Mouse (Mus musculus): ENCODE measurements around the gene Hoxd11. TPM values are rescaled to one million over a fixed set of nuclear protein-coding genes. Genes with fewer than 3 reads are reported as not detected.
A peak's percentile ranks its signal among the peaks of the same experiment; 100 is the strongest.

Gene Hoxd11
- polyA plus RNA-seq, 1 experiment: not detected

GRCm38 (mm10) chr2:74672481-74673362, 6.6 kb upstream of the Hoxd11 start:
- peaks cover 18% of the 10 kb centered on the region for H3K4me1 ChIP-seq (ENCODE audit: control insufficient read depth, insufficient read depth, low read length)

DNA sequence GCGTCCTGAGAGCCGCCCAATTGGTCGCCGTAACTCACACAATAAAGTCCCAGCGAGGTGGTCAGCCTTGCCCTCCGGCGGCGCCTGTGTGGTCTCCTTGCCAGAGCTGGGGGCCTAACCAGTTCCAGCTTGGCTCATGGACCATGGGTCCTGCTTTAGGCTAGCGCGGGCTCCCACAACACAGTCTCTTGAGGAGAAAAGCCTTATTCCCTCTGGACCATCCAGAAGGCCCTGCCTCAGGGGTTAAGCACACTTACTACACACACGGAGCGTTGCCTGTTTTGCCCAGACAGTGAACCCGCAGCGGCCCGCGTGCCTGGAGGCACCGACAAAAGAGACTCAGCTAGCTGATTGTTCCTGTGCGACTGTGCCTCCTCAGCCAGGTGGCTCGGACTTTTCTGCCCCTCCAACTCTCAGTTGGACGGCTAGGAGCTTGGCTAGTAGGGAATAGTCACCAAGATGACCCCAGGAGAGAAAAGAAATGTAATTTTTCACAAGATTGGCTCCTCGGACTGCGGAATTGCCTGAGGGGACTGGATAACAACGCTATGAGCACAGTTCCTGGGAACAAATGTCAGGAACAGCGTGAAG, 5.4 kb upstream of the Hoxd11 start:
- no peak overlapping the region for H3K27ac ChIP-seq (ENCODE audit: control insufficient read depth, insufficient read depth, low read depth, low read length)
- no peak overlapping the region for H3K4me3 ChIP-seq (ENCODE audit: control insufficient read depth, low read depth, low read length)
- peaks cover 8% of the 10 kb centered on the region for H3K27me3 ChIP-seq (ENCODE audit: control insufficient read depth, insufficient read depth, low read length)
- no peaks in the 10 kb centered on the region for H3K36me3 ChIP-seq (ENCODE audit: control insufficient read depth, insufficient read depth, low read length)
- TF ChIP-seq CTCF (IDR thresholded peaks at IDR 0.05; ENCODE audit: control insufficient read depth, insufficient read depth, insufficient replicate concordance, low read depth, low read length) (no peak), POLR2A (IDR thresholded peaks at IDR 0.05; ENCODE audit: control insufficient read depth, low read depth, low read length) (no peak)
- H3K4me1 ChIP-seq (ENCODE audit: control insufficient read depth, insufficient read depth, low read length): peaks cover 9% of the 10 kb centered on the region

More at GRCm38 (mm10) chr2:74672481-74673362, 6.6 kb upstream of the Hoxd11 start:
- Histone ChIP-seq H3K4me3 (ENCODE audit: control insufficient read depth, low read depth, low read length) (no peak overlapping the region), H3K36me3 (ENCODE audit: control insufficient read depth, insufficient read depth, low read length) (no peaks in the 10 kb centered on the region), H3K27ac (ENCODE audit: control insufficient read depth, insufficient read depth, low read depth, low read length) (no peak overlapping the region), H3K27me3 (ENCODE audit: control insufficient read depth, insufficient read depth, low read length) (peaks cover 13% of the 10 kb centered on the region)
- no peak for TF ChIP-seq POLR2A (IDR thresholded peaks at IDR 0.05; ENCODE audit: control insufficient read depth, low read depth, low read length)
- peak; percentile 55; the same call in 1 of the 2 replicates for TF ChIP-seq CTCF (IDR thresholded peaks at IDR 0.05; ENCODE audit: control insufficient read depth, insufficient read depth, insufficient replicate concordance, low read depth, low read length)

GRCm38 (mm10) chr2:74674881-74675665, 4.3 kb upstream of the Hoxd11 start, which contains the start of gene Hoxd12:
TSS of gene Hoxd12 (plus strand) at chr2:74675013.
- no peak within 1 kb of the TSS for H3K4me3 ChIP-seq (ENCODE audit: control insufficient read depth, low read depth, low read length)
- H3K27ac ChIP-seq (ENCODE audit: control insufficient read depth, insufficient read depth, low read depth, low read length): no peak within 1 kb of the TSS
- no peaks in the 10 kb centered on the region for H3K36me3 ChIP-seq (ENCODE audit: control insufficient read depth, insufficient read depth, low read length)
- TF ChIP-seq POLR2A (IDR thresholded peaks at IDR 0.05; ENCODE audit: control insufficient read depth, low read depth, low read length) (no peak), CTCF (IDR thresholded peaks at IDR 0.05; ENCODE audit: control insufficient read depth, insufficient read depth, insufficient replicate concordance, low read depth, low read length) (no peak)
- peaks cover 8% of the 10 kb centered on the region for H3K27me3 ChIP-seq (ENCODE audit: control insufficient read depth, insufficient read depth, low read length)
- H3K4me1 ChIP-seq (ENCODE audit: control insufficient read depth, insufficient read depth, low read length): peaks cover 14% of the 10 kb centered on the region

DNA sequence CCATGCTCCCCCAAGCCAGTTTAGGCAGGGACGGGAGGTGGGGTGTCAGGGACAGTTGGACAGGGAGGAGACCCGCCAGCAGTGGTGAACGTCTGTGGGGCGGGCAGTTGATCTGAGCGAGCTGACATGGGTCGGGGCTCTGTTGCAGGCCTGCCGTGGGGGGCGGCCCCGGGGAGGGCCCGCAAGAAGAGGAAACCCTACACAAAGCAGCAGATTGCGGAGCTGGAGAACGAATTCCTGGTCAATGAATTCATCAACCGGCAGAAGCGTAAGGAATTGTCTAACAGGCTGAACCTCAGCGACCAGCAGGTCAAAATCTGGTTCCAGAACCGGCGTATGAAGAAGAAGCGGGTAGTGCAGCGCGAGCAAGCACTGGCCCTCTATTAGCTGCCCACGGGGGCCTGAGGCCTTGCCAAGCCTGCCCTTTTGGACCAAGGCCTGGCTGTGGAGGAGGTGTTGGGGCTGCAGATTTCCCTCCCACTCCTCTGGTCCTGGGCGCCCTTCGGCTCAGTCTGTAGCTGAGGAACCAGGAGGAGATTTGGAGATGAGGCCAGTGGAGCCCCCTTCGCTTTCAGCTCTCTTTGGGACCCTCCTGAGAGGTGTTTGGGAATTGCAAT, 3.6 kb upstream of the Hoxd11 start:
- no peak overlapping the region for H3K4me3 ChIP-seq (ENCODE audit: control insufficient read depth, low read depth, low read length)
- peaks cover 14% of the 10 kb centered on the region for H3K4me1 ChIP-seq (ENCODE audit: control insufficient read depth, insufficient read depth, low read length)
- TF ChIP-seq CTCF (IDR thresholded peaks at IDR 0.05; ENCODE audit: control insufficient read depth, insufficient read depth, insufficient replicate concordance, low read depth, low read length) (no peak), POLR2A (IDR thresholded peaks at IDR 0.05; ENCODE audit: control insufficient read depth, low read depth, low read length) (no peak)
- H3K27ac ChIP-seq (ENCODE audit: control insufficient read depth, insufficient read depth, low read depth, low read length): no peak overlapping the region
- peaks cover 12% of the 10 kb centered on the region for H3K27me3 ChIP-seq (ENCODE audit: control insufficient read depth, insufficient read depth, low read length)
- H3K36me3 ChIP-seq (ENCODE audit: control insufficient read depth, insufficient read depth, low read length): no peaks in the 10 kb centered on the region

GRCm38 (mm10) chr2:74676376-74677052, 2.8 kb upstream of the Hoxd11 start:
- Histone ChIP-seq H3K4me1 (ENCODE audit: control insufficient read depth, insufficient read depth, low read length) (peaks cover 14% of the 10 kb centered on the region), H3K4me3 (ENCODE audit: control insufficient read depth, low read depth, low read length) (no peak overlapping the region), H3K36me3 (ENCODE audit: control insufficient read depth, insufficient read depth, low read length) (no peaks in the 10 kb centered on the region), H3K27ac (ENCODE audit: control insufficient read depth, insufficient read depth, low read depth, low read length) (no peak overlapping the region), H3K27me3 (ENCODE audit: control insufficient read depth, insufficient read depth, low read length) (peaks cover 12% of the 10 kb centered on the region)
- TF ChIP-seq CTCF (IDR thresholded peaks at IDR 0.05; ENCODE audit: control insufficient read depth, insufficient read depth, insufficient replicate concordance, low read depth, low read length) (no peak), POLR2A (IDR thresholded peaks at IDR 0.05; ENCODE audit: control insufficient read depth, low read depth, low read length) (no peak)

DNA sequence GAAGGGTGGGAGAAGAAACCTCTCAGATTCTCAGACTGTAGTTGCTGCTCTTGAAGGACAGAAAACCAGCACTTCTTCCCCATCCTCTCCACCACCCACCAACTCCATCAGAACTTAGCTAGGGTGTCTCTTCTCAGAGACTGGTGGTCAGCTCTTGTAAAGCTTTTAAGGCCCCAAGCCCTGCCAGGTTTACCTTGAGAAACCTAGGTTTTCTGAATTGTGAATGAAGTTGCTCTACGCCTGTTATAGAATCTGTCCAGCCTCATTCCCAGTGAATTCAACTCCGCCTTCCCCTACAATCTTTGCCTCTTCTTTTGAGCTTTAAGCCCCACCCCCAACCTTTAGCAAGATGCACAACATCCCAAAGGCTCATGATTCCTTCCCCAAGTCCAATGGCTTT, 2.3 kb upstream of the Hoxd11 start:
- Histone ChIP-seq H3K27me3 (ENCODE audit: control insufficient read depth, insufficient read depth, low read length) (peaks cover 13% of the 10 kb centered on the region), H3K36me3 (ENCODE audit: control insufficient read depth, insufficient read depth, low read length) (no peaks in the 10 kb centered on the region), H3K4me1 (ENCODE audit: control insufficient read depth, insufficient read depth, low read length) (peaks cover 17% of the 10 kb centered on the region), H3K27ac (ENCODE audit: control insufficient read depth, insufficient read depth, low read depth, low read length) (no peak overlapping the region), H3K4me3 (ENCODE audit: control insufficient read depth, low read depth, low read length) (no peak overlapping the region)
- TF ChIP-seq POLR2A (IDR thresholded peaks at IDR 0.05; ENCODE audit: control insufficient read depth, low read depth, low read length) (no peak), CTCF (IDR thresholded peaks at IDR 0.05; ENCODE audit: control insufficient read depth, insufficient read depth, insufficient replicate concordance, low read depth, low read length) (no peak)
